Mouse (Mus musculus) adrenal gland (tissue): ENCODE measurements around the gene Ano7.
"Not testable (repeated sequence)": the region's sequence is repeated elsewhere in the genome, so short reads cannot be mapped to it uniquely, and the experiment has no call there.

Experiments
- intact Hi-C: fragments of 180-260 bp; cut with DNase I; formaldehyde crosslinking; loops from one replicate; pipeline ENCODE4 v1.15.1; 2025
- microRNA-seq, 2 experiments: library from miRNA; unstranded; fragments of <30 nt; microRNA quantifications; one replicate each; pipeline ENCODE4; 2019

Ano7 gene

DNA sequence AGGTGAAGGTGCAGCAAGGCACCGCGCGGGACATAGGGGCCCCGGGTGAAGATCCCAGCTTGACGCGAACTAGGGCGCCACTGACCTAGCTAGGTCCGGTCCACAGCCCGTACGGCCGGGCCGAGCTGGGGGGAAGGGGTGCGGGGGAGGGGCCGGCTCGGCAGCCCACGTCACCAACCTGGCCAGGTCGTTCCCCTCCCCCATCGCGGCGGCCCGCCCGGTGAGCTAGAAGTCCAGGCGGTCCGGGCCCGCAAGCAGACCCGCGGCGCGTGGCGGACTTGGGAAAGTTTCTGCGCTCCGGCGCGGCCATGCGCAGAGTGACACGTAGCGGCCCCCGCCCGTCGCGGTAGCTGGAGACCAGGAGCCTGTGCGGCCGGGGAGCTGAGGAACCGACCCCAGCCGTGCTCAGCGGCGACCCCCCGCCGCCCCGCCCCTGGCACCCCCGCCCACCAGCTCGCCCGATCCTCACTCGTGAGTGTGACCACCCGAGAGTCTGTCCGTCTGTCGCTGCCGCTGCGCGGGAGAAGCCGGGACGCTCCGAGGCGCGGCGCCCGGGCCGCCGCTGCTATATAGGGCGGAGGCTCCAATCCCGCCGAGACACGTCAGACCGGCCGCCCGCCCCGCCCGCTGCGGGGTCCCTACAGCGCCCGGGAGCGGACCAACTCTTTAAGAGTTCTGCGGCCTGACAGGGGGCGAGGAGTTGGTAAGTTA lies 71.5 kb downstream of the Ano7 start:
- intact Hi-C loops, result loop anchor here (2.0 kb wide), 1 partner anchor 34 kb away; the partner anchor contains the start of gene Hdlbp

DNA sequence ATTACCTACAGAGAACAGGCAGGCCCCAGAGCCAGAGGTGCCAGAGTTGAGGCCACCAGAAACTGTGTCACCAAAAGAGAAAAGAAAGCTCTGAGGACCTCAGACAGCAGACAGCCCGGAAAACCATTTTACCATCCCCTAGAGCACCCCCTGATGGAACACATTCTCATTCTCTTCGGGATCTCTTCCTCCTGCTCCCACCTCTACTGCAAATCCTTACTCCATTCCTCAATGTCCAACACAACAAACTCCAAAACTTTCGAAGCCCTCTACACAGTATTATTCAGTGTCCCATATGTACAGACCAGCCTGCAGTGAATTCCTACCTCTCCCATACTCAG lies 72.1 kb downstream of the Ano7 start:
- intact Hi-C loops, result loop anchor here (2.0 kb wide), 1 partner anchor 33 kb away; the partner anchor contains the start of gene Hdlbp

- intact Hi-C loops, result not testable (repeated sequence)
Measured at GRCm38 (mm10) chr1:93450118-93450517, 76.4 kb downstream of the Ano7 start.

DNA sequence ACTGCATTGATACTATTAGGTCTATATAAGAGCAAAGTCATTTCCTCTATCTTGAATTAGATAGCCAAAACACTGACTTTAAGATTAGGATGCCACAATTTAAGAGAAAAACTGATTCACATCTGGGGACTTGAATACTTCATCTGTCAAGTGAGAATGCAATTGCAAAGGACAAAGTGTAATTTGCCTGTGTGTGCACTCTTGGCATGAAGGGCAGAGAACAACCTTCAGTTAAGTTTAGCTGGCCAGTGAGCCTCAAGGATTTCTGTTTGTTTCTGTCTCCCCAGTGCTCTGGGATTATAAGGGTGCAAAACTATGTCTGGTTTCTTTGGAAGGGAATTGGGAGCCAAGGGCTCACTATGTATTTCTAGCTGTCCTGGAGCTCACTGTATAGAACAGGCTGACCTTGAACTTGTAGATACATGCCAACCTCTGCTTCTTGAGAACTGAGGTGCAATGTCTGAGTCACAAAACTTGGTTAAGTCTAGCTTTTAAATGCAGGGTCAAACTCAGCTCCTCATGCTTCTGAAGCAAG lies 80.1 kb downstream of the Ano7 start:
- intact Hi-C loops, result no loop called here

Small RNAs within 50 kb of the gene (microRNA-seq; reads per million reads assigned to microRNA genes)
- 0 reads per million in 2 experiments for gene Mir6345
- 0 reads per million in 2 experiments for gene Mir6902
